Mouse (Mus musculus) CD4-positive, CD25-positive, alpha-beta regulatory T cell, adult 4 months (primary cell): Measurements from ENCODE around the gene Ppp1r12a. TPM values are rescaled to one million over a fixed set of nuclear protein-coding genes. Genes with fewer than 3 reads are reported as not detected.
A peak's percentile ranks its signal among the peaks of the same experiment; 100 is the strongest.

Experiments
- ATAC-seq: one replicate; pipeline ENCODE4 v1.8.0; 2017
- polyA plus RNA-seq, 2 experiments: library from polyadenylated mRNA; unstranded; fragments of 100-300 nt; shearing (Covaris generic); gene quantifications; one replicate each; pipeline ENCODE4 v1.2.1; 2017

Gene Ppp1r12a
- polyA plus RNA-seq, 2 experiments from 2014 or later, result 272 to 280 TPM

DNA sequence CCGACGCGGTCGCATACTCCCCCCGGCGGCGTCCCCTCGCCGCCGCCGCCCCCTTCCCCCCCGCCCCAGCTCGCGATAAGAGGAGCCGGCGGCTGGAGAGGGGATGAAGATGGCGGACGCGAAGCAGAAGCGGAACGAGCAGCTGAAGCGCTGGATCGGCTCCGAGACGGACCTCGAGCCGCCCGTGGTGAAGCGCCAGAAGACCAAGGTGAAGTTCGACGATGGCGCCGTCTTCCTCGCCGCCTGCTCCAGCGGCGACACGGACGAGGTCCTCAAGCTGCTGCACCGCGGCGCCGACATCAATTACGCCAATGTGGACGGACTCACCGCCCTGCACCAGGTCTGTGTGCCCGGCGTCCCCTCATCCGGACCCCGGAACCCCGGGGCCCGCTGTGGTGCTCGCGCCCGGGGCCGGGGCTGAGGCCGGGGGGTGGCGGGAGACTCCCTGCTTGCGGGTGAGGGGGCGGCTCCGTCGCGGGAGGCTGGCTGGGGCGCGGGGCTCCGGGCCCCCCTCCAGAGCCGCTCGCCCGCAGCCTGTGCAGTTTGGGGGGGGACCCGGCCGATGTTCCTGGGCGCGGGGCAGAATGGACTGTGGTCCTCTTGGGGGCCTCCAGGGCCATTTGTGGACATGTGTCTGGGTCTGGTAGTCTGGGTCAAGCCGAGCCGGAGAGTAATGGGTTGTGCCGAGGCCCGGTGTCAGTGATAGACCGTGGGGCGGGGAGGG, 466 bp downstream of the Ppp1r12a start:
- ATAC-seq, result peak; percentile 26

- peak; percentile 7 for ATAC-seq
Observed at GRCm38 (mm10) chr10:108163021-108163410, 1.0 kb downstream of the Ppp1r12a start.

- ATAC-seq, result no peak
Observed at GRCm38 (mm10) chr10:108163451-108163850, 1.5 kb downstream of the Ppp1r12a start.

GRCm38 (mm10) chr10:108167823-108168222, 5.8 kb downstream of the Ppp1r12a start:
- ATAC-seq, result peak; percentile 91

- ATAC-seq, result no peak
Observed at GRCm38 (mm10) chr10:108170818-108171217, 8.8 kb downstream of the Ppp1r12a start.

DNA sequence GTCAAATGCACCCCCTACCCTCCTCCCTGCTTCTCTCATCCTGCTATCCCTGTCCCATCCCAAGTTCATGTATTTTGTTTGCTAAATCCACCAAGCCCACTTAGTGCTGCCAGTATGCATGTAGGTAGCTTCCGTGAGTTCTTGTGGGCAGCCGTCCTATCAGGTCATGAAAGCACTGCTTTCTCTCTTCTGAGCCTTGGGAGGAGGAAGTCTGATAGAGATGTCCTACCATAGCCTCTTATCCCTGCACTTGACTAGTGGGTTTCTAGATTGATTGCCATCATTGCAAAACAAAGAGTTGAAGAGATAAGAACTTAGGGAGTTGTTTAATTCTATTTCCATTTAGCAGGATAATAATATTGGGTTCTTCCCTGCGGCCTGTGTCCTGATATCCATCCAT, 9.6 kb downstream of the Ppp1r12a start:
- no peak for ATAC-seq

DNA sequence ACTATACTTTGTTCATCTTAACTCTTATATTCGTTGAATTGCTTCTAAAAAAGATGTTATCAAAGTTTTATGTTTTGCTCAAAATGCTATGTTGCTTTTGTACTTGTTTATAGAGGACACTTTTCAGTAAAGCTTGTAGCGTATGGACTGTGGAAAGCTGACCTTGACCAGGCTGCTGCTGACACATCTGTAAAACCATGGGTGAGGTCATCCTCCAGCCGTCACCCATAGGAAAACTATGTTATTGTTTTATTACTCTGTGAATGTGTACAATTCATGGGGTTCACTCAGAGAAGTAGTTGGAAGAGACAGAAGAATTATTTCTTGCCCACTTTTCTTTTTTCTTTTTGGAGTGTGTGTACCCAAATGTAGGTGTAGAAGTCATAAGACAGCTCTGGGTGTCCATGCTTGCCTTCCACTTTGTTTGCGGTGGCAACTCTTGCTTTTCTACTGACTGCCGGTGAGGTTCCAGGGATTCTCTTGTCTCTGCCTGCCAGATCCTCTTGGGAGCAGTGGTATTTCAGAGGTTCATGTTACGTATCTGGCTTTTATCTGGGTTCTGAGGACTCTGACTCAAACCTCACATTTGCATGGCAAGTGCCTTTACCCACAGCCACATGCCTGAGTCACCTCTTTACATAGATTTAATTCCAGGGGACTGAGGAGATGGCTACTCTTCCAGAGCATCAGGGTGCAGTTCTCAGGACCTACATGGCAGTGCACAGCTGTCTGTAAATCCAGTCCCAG, 11.0 kb downstream of the Ppp1r12a start:
- ATAC-seq, result peak; percentile 17

DNA sequence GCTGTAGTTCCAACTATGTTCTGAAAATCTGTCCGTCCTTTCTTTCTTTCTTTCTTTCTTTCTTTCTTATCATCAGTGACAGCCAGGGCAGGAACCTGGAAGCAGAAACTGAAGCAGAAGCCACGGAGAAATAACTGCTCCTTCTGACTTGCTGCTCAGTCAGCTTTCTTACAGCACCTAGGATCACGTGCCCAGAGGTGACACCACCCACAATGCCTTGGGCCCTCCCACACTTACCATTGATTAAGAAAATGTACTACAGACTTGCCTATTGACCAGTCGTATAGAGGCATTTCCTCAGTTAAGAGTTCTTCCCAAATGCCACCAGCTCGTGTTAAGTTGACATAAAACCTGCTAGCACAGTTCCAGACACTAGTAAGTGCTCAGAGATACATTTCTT, 12.1 kb downstream of the Ppp1r12a start:
- ATAC-seq, result peak; percentile 15

GRCm38 (mm10) chr10:108175885-108176284, 13.9 kb downstream of the Ppp1r12a start:
- no peak for ATAC-seq

GRCm38 (mm10) chr10:108178285-108178848, 16.4 kb downstream of the Ppp1r12a start:
- no peak for ATAC-seq

GRCm38 (mm10) chr10:108179404-108179803, 17.4 kb downstream of the Ppp1r12a start:
- ATAC-seq, result no peak

GRCm38 (mm10) chr10:108180313-108180712, 18.3 kb downstream of the Ppp1r12a start:
- no peak for ATAC-seq

- ATAC-seq, result no peak
Observed at GRCm38 (mm10) chr10:108181893-108182292, 19.9 kb downstream of the Ppp1r12a start.

DNA sequence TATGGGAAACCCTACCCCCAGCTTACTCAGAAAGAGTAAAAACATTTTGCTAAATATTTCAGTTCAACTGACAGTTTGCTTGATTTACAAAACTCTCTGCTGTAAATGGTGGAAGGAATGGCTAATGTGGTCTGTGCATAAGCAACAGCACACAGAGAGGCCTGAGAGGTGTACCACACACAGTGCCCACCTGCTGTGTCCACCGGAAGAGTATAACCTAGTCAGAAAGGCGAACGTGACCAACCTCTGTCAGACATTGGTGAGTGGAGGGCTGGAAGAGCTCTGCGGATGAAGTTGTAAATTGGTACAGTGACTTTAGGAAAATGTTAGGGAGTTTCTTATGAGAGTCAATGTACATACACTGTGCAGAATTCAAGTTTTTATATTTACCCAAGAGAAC, 20.4 kb downstream of the Ppp1r12a start:
- ATAC-seq, result no peak

DNA sequence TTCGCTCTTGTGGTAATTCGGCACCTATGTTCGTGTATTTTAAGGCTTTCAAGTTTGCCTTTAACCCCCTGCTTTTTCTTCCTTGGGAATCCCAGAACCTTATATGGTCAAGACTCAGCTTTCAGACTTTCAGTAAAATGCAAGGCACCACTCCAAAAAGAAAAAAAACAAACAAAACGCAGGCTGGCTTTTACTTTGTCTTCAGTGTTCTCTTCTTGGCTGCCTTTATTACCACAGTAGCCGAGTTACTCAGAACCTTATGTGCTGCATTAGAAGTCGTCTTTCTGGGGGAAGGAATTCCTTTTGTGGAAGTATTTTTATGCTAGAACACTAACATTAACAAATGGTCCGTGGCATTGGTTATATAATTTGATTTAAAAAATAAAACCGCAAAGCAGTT, 22.8 kb downstream of the Ppp1r12a start:
- no peak for ATAC-seq

DNA sequence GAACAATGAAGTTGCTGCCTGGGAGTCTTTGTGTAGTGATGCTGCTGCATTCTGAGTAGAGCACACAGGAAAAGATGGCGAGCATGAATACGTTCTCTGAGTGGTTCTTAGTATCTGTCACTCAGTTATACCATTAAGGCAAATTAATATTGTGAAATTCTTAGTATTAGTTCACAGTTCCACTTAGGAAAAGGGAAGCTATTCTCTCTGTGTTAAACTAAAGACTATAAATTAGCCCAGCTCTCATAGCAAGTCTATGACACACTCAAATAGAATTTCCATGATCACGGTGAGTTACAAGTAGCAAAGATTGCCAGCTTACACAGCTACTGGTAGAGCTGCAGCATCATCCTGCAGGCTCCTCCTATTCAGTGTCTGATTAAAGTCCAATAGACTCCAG, 23.3 kb downstream of the Ppp1r12a start:
- no peak for ATAC-seq

DNA sequence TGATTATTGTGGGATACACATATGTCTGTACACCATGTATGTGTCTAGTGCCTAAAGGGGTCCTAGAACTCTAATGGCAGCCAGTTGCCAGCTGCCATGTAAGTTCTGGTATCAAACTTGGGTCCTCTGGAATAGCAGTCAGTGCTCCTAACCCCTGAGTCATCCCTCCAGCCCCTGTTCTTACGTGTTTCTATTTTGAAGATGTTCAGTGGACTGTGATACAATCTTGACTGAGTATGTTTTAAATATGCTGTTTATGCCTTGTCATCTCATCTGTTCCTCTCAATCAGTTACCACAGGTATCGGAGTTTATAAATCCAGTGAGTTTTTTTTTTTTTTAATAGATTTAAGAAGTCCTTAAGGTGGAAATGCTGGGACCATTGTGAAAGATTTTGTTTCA, 27.3 kb downstream of the Ppp1r12a start:
- no peak for ATAC-seq

DNA sequence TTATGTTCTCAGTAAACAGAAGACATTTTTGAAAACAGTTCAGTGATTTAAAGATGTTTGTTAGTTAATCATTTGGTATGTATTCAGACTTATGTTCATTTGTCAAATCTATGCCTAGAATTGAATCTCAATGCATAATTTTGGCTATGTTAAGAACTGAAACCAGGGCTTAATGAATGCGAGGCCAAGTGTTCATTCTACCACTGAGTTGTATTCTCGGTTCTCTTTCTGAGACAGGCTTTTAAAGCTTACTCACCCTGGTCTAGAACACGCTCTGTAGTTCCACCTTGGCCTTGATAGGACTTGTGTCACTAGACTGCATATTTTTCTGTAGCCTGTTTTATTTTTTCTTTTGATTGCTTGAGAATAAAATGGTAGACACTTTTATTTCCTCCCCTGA, 28.0 kb downstream of the Ppp1r12a start:
- no peak for ATAC-seq

DNA sequence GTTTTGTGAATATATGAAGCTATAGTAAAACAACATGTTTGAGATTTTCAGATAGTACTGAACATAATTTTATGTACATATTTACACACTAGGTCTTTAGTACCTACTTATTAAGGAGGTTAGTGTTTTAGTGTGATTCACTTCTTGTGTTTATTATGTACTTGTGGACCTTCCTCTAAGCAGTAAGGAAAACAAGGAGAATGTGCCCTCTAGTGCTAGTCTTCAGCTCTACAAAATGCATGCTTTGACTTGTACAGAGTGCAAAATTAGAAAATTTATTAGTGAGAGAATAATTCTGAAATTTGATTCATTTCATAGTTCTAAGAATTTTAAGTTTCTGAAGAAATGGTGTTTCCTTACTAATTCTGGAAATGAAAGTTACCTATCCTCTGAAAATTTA, 28.6 kb downstream of the Ppp1r12a start:
- ATAC-seq, result no peak

GRCm38 (mm10) chr10:108191381-108191787, 29.4 kb downstream of the Ppp1r12a start:
- no peak for ATAC-seq

- no peak for ATAC-seq
Observed at GRCm38 (mm10) chr10:108192306-108192705, 30.3 kb downstream of the Ppp1r12a start.

- ATAC-seq, result no peak
Observed at GRCm38 (mm10) chr10:108196124-108196523, 34.1 kb downstream of the Ppp1r12a start.

DNA sequence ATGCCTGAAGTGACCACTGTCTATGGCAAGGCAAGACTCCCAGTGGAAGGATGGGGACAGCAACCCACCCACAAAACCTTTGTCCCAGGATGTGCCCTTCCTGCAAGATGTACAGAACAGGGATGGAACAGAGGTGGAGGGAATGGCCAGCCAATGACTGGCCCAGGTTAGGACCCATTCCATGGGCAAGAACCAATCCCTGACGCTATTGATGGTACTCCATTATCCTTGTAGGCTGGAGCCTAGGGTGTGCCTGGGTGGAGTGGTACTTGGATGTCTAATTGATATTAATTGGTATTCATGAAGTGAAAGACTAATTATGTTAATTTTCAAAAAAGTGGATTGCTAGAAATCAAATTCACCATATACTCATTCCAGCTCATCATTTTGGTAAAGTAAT, 35.5 kb downstream of the Ppp1r12a start:
- ATAC-seq, result no peak

DNA sequence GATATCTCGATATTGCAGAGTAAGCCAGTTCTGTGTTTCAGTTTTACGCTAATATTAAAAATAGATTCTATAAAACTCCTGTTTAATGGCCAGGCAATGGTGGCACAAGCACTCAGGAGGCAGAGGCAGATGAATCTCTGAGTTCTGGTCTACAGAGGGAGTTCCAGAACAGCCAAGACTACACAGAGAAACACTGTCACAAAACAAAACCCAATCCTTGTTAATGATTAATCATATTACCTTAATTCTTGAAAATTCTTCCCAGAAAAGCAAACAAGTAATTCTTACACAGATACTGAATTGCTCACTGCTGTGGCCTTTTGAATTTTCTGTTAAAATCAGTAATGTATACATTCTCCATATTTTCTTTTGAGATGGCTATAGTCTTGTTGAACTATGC, 37.0 kb downstream of the Ppp1r12a start:
- no peak for ATAC-seq
